Mouse (Mus musculus) lung, postnatal 14 days (tissue): Measurements from ENCODE around the gene Gm49450.
"Not testable (repeated sequence)": the region's sequence is repeated elsewhere in the genome, so short reads cannot be mapped to it uniquely, and the experiment has no call there.

Experiments used
- DNase-seq: peaks from one replicate; pipeline ENCODE4 v3.0.0; 2021

Gm49450 gene

GRCm38 (mm10) chr15:98985240-98985981 lies 32.1 kb upstream of the Gm49450 start:
- DNase-seq = peak; percentile 87

GRCm38 (mm10) chr15:98984681-98985080 lies 31.3 kb upstream of the Gm49450 start:
- no peak for DNase-seq

DNA sequence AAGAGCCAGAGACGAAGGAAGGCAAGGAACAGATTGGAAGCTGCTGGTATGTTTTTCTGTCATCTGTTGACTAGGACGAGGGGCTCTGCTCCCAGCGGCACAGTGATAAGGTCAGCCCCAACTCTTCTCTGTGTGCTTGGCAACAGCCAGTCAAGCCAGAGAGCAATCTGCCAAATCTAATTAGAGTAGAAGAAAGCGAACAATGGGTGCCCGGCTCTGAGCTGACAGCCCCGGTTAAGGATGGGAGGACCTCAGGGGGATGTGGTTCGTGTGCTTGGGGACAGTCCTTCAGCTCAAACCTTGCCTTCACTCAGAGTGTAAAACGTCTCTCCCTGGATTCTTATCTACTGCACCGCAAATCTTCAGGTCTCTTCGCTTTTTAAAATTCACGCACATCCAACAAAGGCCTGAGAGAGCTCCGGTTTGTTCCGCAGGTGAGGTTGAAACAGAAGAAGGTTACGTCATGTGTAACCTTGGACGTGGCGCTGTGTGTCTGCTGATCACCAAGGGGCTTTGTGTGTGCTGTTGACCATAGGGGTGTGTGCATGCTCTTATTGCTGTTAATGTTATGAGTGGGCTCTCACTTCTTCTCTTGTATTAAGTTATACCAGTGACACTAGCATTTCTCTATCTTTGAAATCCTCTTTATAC lies 30.2 kb upstream of the Gm49450 start:
- DNase-seq = no peak

DNA sequence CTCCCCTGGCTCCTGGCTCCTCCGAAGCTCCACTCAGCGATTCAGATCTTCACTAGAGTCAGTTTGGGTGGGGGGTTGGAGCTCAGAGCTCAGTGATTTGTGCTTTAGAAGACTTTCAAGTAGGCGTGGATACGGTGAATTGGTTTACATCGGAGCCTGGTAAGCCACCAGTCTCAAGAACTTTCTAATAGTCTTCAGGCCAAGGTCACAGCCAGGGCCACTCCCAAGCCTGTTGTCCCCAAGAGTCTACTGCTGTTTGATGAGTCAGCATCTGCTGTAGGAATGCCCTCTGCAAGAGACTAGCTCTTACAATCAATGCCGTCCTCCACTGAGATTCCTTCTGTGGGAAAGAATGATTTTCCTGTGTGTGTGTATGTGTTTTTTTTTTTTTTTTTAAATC lies 28.7 kb upstream of the Gm49450 start:
- DNase-seq = no peak

- DNase-seq = no peak
Observed at GRCm38 (mm10) chr15:98980012-98980614, 26.8 kb upstream of the Gm49450 start.

DNA sequence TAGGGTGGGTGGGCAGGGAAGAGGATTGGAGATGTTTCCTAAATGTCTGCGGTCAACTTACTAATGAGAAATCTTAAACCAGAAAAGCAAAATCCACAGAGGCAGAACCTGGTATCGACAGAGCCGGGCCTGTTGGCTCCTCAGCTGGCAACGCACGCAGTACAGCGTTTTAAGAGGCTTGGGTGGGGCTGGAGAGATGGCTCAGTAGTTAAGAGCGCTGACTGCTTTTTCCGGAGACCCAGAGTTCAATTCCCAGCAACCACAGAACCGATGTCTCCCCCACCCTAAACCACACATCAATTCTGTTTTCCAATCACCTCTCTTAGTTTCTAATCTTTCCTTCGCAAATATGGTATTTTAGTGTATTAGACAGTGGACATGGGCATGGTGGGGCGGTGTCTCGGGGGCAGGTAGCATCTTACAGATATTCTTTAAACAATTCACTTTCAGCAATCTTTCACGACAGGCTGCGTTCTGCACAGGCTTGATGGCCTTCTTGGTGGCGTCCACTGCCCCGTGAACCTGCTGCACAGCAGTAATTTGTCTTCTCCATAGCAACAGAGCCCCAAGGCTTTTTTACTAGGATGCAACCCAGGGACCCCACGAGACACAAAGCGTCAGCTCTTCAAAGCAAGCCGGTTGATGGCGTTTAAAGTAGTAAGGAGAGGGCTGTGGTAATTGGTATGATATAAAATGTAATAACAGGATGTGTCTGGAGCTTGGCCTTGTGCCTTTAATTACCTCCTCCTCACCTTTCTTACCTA lies 25.2 kb upstream of the Gm49450 start:
- no peak for DNase-seq

- DNase-seq = peak; percentile 75
Observed at GRCm38 (mm10) chr15:98977759-98978408, 24.5 kb upstream of the Gm49450 start.

DNA sequence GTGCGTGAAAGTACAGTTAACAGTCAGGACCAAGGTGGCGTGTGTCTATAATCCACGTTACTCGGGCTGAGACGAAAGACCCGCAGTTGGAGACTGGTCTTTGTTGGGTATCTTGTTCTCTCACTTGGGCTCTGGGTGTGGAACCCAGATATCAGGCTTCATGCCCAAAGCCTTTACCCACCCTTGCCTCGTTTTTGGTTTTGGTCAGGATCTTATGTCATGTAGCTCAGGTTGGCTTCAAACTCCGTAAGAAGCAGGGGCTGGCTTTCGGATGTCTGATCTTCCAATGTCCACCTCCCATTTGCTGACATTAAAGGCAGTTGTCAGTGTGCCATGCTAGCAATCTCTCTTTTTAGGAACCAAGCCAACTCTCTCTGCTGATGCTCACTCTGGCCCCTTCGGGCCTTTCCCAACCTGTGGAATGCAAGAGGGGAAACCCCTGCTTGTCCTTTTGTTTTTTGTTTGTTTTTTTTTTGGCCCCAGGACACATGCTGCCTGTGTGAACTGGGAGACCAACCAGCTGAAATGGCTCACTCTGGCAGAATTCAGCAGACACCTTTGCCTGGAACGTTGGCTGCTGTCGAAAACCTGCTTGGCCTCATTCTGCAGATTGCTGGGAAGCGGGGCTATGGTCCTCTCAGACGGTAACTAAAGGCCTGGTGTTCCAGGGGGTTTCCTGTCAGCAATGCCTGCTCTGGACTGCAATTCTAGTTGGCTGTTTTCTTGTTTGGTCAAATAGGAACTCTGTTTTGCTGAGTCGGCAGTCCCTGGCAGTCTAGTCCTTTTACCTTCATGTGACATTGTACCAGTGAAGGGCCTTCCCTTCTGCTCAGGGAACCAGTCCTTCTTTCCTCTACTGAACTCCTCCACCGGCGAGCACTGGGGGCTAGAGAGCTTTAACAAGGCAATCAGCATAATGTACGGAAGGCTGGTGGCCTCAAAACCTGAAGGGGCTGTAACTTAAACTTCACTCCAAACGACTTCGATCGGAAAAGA lies 23.7 kb upstream of the Gm49450 start:
- no peak for DNase-seq

- no peak for DNase-seq
Observed at GRCm38 (mm10) chr15:98973015-98973614, 19.8 kb upstream of the Gm49450 start.

GRCm38 (mm10) chr15:98971576-98972320 lies 18.4 kb upstream of the Gm49450 start:
- DNase-seq = not testable (repeated sequence)

DNA sequence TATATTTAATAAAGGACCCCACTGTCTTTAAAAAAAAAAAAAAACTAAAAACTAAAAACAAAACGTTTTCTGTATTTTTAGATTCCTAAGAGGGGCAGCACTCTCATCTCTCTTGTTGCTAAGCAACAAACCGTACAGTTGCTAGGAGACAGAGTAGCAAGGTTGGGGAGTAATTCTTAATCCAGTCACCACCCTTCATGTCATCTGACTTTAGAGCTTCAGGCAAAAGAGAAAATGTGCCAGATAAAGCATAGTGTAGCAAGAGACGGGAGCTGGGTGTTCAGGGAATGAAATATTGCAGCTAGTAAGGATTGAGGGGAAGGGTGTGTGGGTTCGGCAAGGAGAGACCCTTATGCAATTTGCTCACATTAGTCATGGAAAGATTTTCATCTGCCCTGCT lies 17.8 kb upstream of the Gm49450 start:
- DNase-seq = no peak

- no peak for DNase-seq
Observed at GRCm38 (mm10) chr15:98969372-98970101, 16.2 kb upstream of the Gm49450 start.

DNA sequence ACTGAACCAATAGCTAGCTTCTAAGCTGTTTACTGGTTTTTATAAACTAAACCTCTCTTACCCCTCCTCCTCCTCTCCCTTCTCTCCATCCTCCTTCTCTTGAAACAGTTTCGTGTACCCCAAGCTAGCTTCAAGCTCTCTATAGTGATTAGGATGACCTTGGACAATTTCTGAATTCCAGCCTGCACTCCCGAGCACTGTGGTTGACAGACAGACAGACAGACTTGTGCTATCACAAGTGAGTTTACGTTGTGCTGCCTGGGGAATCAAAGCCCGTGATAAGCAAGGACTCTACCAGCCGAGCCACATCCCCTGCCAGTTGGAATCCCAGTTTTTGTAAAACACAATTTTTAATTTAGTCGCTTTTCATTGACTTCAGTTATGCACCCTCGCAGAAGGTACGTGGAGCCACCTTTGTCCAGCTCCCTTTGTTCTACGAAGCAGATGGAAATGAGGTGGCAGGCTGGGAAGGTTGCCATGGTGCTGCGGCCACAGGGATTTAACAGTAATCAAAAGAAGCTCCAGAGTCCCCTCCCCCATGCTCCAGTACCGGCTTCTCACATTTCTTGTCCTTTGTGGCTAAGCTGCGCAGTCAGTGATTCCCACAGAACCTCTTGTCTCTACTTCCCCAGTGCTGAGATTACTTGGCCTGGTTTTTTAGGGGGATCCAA lies 15.5 kb upstream of the Gm49450 start:
- DNase-seq = peak; percentile 53

GRCm38 (mm10) chr15:98959531-98959930 lies 6.2 kb upstream of the Gm49450 start:
- DNase-seq = no peak

DNA sequence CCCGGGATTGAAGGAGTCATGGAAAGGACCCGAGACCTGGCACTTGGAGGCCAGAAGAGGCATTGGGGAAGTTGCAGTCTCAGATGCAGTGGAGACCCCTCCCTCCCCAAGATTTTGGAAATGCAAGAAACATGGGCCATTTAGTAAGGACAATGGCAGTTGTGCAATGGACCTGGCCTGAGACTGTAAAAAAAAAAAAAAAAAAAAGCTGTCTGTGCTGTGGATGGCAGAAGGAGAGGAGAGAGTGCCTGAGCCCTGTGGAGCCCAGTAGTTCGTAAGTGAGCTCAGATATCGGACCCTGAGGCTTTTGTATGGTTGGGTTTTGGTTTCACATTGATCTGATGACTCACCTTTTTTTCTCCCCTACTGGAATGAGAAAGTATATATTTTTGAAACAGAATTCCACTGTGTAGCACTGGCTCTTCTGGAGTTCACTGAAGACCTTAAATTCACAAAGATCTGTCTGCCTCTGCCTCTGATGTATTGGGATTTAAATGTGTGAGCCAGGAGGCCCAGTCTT lies 5.6 kb upstream of the Gm49450 start:
- no peak for DNase-seq

DNA sequence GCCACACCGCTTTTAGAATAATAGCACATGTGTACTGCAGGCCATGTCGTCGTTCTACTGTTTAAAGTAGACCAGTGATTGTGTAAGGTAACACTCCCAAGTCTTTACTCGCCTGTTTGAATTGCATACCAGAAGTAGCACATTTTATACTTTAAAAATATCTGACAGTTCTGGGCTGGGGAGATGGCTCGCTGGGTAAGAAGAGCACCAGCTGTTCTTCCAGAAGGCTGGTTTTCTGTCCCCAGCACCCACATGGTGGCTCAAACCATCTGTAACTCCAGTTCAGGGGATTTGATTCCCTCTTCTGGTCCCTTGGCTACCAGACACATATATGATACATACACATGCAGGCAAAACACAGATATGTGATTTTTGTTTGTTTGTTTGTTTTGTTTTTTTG lies 4.1 kb upstream of the Gm49450 start:
- DNase-seq = no peak

- no peak for DNase-seq
Observed at GRCm38 (mm10) chr15:98956000-98956399, 2.6 kb upstream of the Gm49450 start.

GRCm38 (mm10) chr15:98955324-98955723 lies 2.0 kb upstream of the Gm49450 start:
- no peak for DNase-seq
